Mouse (Mus musculus): ENCODE results near the gene Galc. TPM values are rescaled to one million over a fixed set of nuclear protein-coding genes. Genes with fewer than 3 reads are reported as not detected.

The Galc gene
- polyA plus RNA-seq, 1 experiment, result 29.2 TPM

- Histone ChIP-seq H3K4me3 (ENCODE audit: insufficient read depth, low read length) (no peak overlapping the region), H3K27ac (ENCODE audit: insufficient read depth, low read length) (no peak overlapping the region)
- TF ChIP-seq POLR2A (IDR thresholded peaks at IDR 0.05; ENCODE audit: extremely low read depth, insufficient read depth, low read length) (no peak), CTCF (IDR thresholded peaks at IDR 0.05; ENCODE audit: extremely low read depth, insufficient read depth, low read length) (no peak)
Measured at GRCm38 (mm10) chr12:98205450-98206051, 53.7 kb downstream of the Galc start.

DNA sequence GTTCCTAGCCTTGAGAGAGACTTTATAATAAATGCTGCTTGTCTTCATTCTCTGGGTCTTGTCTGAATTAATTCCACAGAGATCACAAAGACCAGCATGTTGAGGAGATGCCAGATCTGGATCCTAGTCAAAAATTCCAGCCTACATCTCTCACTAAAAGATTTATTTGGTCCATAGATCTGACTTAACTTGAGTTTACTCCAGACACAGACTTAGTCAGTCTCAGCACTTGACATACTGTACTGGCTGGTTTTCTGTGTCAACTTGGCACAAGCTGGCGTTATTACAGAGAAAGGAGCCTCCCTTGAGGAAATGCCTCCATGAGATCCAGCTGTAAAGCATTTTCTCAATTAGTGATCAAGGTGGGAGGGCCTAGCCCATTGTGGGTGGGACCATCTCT, 61.9 kb downstream of the Galc start:
- no peaks in the 10 kb centered on the region for H3K4me1 ChIP-seq (ENCODE audit: control insufficient read depth, insufficient read depth, low read length)
- H3K4me3 ChIP-seq (ENCODE audit: insufficient read depth, low read length), result no peak overlapping the region
- no peak overlapping the region for H3K27ac ChIP-seq (ENCODE audit: insufficient read depth, low read length)
- TF ChIP-seq POLR2A (IDR thresholded peaks at IDR 0.05; ENCODE audit: extremely low read depth, insufficient read depth, low read length), result no peak
- TF ChIP-seq CTCF (IDR thresholded peaks at IDR 0.05; ENCODE audit: extremely low read depth, insufficient read depth, low read length), result no peak

More at GRCm38 (mm10) chr12:98205450-98206051, 53.7 kb downstream of the Galc start:
- H3K4me1 ChIP-seq (ENCODE audit: control insufficient read depth, insufficient read depth, low read length), result no peaks in the 10 kb centered on the region

GRCm38 (mm10) chr12:98190201-98190600, 69.1 kb downstream of the Galc start:
- Histone ChIP-seq H3K4me3 (ENCODE audit: insufficient read depth, low read length) (no peak overlapping the region), H3K27ac (ENCODE audit: insufficient read depth, low read length) (no peak overlapping the region), H3K4me1 (ENCODE audit: control insufficient read depth, insufficient read depth, low read length) (peaks cover 3% of the 10 kb centered on the region)
- TF ChIP-seq CTCF (IDR thresholded peaks at IDR 0.05; ENCODE audit: extremely low read depth, insufficient read depth, low read length), result no peak
- TF ChIP-seq POLR2A (IDR thresholded peaks at IDR 0.05; ENCODE audit: extremely low read depth, insufficient read depth, low read length), result no peak

GRCm38 (mm10) chr12:98189096-98189495, 70.2 kb downstream of the Galc start:
- Histone ChIP-seq H3K4me3 (ENCODE audit: insufficient read depth, low read length) (no peak overlapping the region), H3K27ac (ENCODE audit: insufficient read depth, low read length) (no peak overlapping the region), H3K4me1 (ENCODE audit: control insufficient read depth, insufficient read depth, low read length) (peaks cover 3% of the 10 kb centered on the region)
- TF ChIP-seq POLR2A (IDR thresholded peaks at IDR 0.05; ENCODE audit: extremely low read depth, insufficient read depth, low read length) (no peak), CTCF (IDR thresholded peaks at IDR 0.05; ENCODE audit: extremely low read depth, insufficient read depth, low read length) (no peak)

DNA sequence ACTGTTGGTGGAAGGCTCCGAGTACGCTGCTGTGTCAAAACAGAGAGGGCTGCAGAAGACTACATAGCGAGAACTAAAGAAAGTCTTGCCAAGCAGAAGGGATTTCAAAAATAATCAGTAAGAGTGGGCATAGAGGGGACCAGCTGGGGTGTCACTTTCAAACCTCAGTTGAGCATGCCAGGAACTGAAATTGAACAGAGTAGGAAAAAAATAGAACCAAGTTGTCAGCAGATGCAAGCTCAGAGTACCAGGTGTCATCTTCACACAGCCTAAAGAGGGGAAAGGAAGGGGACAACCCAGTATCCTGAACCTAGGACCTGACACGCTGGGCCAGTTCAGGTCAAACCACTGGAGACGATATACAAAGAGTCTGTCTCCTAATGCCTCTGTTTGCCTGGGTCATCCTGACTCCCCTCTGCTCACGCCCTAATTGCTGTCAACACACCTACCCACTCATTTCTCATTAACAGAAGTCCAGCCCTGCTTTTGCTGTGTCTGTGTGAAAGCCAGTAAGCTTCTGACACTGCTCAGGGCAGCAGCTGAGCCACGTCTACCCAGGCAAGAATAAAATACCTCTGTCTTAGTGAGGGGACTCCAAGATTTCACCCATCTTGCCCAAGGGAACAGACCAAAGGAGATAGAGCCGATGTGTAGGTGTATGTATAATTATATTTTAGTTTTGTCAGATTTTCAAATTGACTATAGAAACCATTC, 71.9 kb downstream of the Galc start:
- H3K4me1 ChIP-seq (ENCODE audit: control insufficient read depth, insufficient read depth, low read length), result peaks cover 3% of the 10 kb centered on the region
- H3K27ac ChIP-seq (ENCODE audit: insufficient read depth, low read length), result peak overlapping the region; percentile 92
- TF ChIP-seq POLR2A (IDR thresholded peaks at IDR 0.05; ENCODE audit: extremely low read depth, insufficient read depth, low read length) (no peak), CTCF (IDR thresholded peaks at IDR 0.05; ENCODE audit: extremely low read depth, insufficient read depth, low read length) (no peak)
- H3K4me3 ChIP-seq (ENCODE audit: insufficient read depth, low read length), result no peak overlapping the region

DNA sequence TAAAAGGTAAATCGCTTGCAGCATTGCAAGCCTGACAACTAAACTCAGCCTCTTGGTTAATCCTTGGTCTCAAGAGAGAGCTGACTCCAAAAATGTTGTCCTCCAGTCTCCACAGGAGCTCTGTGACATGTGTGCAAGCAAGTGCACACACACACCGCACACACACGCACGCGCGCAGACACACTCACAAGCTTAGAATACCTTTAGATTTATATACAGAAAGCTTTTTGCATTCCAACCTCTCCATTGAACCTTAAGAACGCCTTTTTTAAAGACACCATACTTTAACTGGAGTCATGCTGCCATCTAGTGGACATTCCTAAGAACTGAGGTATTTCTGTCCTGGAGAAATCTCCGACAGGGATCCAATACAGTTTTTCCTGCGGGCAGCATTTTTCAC, 77.5 kb downstream of the Galc start:
- H3K27ac ChIP-seq (ENCODE audit: insufficient read depth, low read length), result no peak overlapping the region
- peak overlapping the region; percentile 3; the same call in 1 of the 2 replicates for H3K4me3 ChIP-seq (ENCODE audit: insufficient read depth, low read length)
- no peak for TF ChIP-seq POLR2A (IDR thresholded peaks at IDR 0.05; ENCODE audit: extremely low read depth, insufficient read depth, low read length)
- TF ChIP-seq CTCF (IDR thresholded peaks at IDR 0.05; ENCODE audit: extremely low read depth, insufficient read depth, low read length), result peak; percentile 30; the same call in 1 of the 2 replicates
- no peaks in the 10 kb centered on the region for H3K4me1 ChIP-seq (ENCODE audit: control insufficient read depth, insufficient read depth, low read length)

DNA sequence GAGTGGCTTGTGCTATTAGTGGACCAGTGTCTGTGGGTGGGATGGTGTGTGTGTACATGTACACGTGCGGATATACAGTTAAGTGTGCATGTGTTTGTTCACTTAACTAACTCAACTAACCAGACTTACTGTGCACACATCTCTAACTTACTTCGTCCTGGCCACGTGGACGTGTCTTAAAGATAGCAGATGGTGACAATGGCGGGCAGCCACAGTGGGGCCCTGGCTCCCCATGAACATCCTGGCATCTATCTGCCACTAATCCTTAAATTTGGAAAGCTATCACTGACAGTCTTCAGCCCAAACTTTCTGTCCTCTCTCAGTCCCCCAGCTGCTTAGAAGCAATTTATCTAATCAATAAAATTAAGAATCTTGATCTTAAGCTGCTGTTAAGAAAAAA, 78.5 kb downstream of the Galc start:
- TF ChIP-seq POLR2A (IDR thresholded peaks at IDR 0.05; ENCODE audit: extremely low read depth, insufficient read depth, low read length) (no peak), CTCF (IDR thresholded peaks at IDR 0.05; ENCODE audit: extremely low read depth, insufficient read depth, low read length) (no peak)
- H3K4me3 ChIP-seq (ENCODE audit: insufficient read depth, low read length), result no peak overlapping the region
- H3K4me1 ChIP-seq (ENCODE audit: control insufficient read depth, insufficient read depth, low read length), result no peaks in the 10 kb centered on the region
- H3K27ac ChIP-seq (ENCODE audit: insufficient read depth, low read length), result no peak overlapping the region

DNA sequence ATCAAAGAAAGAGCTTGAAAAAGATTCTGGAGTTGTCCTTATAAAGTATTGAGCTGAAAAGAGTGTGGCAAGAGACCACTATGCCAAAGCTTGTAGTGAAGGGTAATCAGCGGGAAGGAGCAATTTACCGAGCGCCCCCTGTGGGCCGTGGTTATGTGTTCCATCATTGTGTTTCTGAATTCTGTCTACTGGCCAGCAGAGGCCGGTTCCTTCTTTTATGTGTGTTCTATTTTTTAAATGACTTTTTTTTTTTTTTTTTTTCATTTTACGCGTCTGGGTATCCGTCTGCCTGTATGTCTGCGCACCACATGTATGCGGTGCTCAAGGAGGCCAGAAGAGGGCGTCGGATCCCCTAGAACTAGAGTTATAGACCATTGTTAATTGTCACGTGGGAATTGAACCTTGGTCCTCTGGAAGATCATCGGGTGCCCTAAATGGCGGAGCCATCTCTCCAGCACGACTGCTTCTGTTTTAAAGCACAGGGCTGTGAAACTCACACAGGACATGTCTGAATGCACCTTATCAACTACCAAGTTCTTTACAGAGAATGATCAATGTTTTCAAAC, 78.9 kb downstream of the Galc start:
- Histone ChIP-seq H3K27ac (ENCODE audit: insufficient read depth, low read length) (no peak overlapping the region), H3K4me1 (ENCODE audit: control insufficient read depth, insufficient read depth, low read length) (no peaks in the 10 kb centered on the region), H3K4me3 (ENCODE audit: insufficient read depth, low read length) (no peak overlapping the region)
- TF ChIP-seq POLR2A (IDR thresholded peaks at IDR 0.05; ENCODE audit: extremely low read depth, insufficient read depth, low read length), result no peak
- no peak for TF ChIP-seq CTCF (IDR thresholded peaks at IDR 0.05; ENCODE audit: extremely low read depth, insufficient read depth, low read length)

GRCm38 (mm10) chr12:98179496-98179895, 79.8 kb downstream of the Galc start:
- TF ChIP-seq POLR2A (IDR thresholded peaks at IDR 0.05; ENCODE audit: extremely low read depth, insufficient read depth, low read length) (no peak), CTCF (IDR thresholded peaks at IDR 0.05; ENCODE audit: extremely low read depth, insufficient read depth, low read length) (no peak)
- no peak overlapping the region for H3K4me3 ChIP-seq (ENCODE audit: insufficient read depth, low read length)
- H3K27ac ChIP-seq (ENCODE audit: insufficient read depth, low read length), result no peak overlapping the region
- H3K4me1 ChIP-seq (ENCODE audit: control insufficient read depth, insufficient read depth, low read length), result no peaks in the 10 kb centered on the region

DNA sequence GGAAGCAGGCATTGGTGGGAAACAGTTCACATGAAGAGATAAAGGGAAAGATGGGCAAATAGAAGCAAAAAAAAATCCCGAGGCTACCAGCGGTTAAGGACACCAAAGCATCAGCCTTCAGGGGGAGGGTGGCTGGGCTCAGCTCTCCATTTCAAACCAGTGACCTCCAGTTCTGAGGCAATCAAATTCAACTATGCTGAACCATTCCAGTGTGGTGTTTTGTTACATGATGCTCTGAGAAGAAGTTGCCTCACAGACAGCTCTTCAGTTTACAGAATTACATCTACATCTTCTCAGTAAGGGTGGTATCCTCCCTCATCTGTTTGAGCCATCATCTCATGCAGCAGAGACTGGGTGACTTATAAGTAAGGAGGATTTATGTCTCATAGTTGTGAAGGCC, 82.6 kb downstream of the Galc start:
- TF ChIP-seq CTCF (IDR thresholded peaks at IDR 0.05; ENCODE audit: extremely low read depth, insufficient read depth, low read length) (no peak), POLR2A (IDR thresholded peaks at IDR 0.05; ENCODE audit: extremely low read depth, insufficient read depth, low read length) (no peak)
- Histone ChIP-seq H3K27ac (ENCODE audit: insufficient read depth, low read length) (no peak overlapping the region), H3K4me3 (ENCODE audit: insufficient read depth, low read length) (no peak overlapping the region), H3K4me1 (ENCODE audit: control insufficient read depth, insufficient read depth, low read length) (no peaks in the 10 kb centered on the region)

Measured in cortical plate, adult 2 months (tissue).